Mouse (Mus musculus) lung, embryonic 16.5 days (tissue): Measurements from ENCODE around the gene Upk3b. TPM values are rescaled to one million over a fixed set of nuclear protein-coding genes. Genes with fewer than 3 reads are reported as not detected.
A peak's percentile ranks its signal among the peaks of the same experiment; 100 is the strongest.

Source experiments
- ATAC-seq: fragments of 200-750 bp; cut with Nextera tagmentation; 2 replicates; pipeline ENCODE4 v1.8.0; 2017; ENCODE audit warnings: low read depth, mild to moderate bottlenecking, moderate library complexity
- H3K27ac ChIP-seq: fragments of 300-500 bp; sonication (generic); 2 replicates; pipeline ENCODE4 v1.5.1; 2014; ENCODE audit warnings: mild to moderate bottlenecking, control low read depth, low read length
- H3K27me3 ChIP-seq: fragments of 300-500 bp; sonication (generic); 2 replicates; pipeline ENCODE4 v1.6.1; 2014; ENCODE audit warnings: low read depth, low read length, mixed read lengths; ENCODE audit not compliant: control insufficient read depth, insufficient read depth
- H3K36me3 ChIP-seq: fragments of 300-500 bp; sonication (generic); 2 replicates; pipeline ENCODE4 v1.6.1; 2014; ENCODE audit warnings: low read length; ENCODE audit not compliant: control insufficient read depth, insufficient read depth
- H3K4me1 ChIP-seq: fragments of 300-500 bp; sonication (generic); replicated peaks from 2 replicates; pipeline ENCODE4 v1.6.1; 2014; ENCODE audit warnings: low read length, mixed read lengths; ENCODE audit not compliant: control insufficient read depth, insufficient read depth
- H3K4me2 ChIP-seq: fragments of 300-500 bp; sonication (generic); 2 replicates; pipeline ENCODE4 v1.6.1; 2014; ENCODE audit warnings: low read depth, low read length, control low read depth
- H3K4me3 ChIP-seq: fragments of 300-500 bp; sonication (generic); 2 replicates; pipeline ENCODE4 v1.5.1; 2014; ENCODE audit warnings: mild to moderate bottlenecking, low read length, control low read depth
- H3K9ac ChIP-seq: fragments of 300-500 bp; sonication (generic); 2 replicates; pipeline ENCODE4 v1.6.1; 2014; ENCODE audit warnings: low read length, control low read depth
- H3K9me3 ChIP-seq: fragments of 300-500 bp; sonication (generic); 2 replicates; pipeline ENCODE4 v1.6.1; 2016; ENCODE audit warnings: low read length; ENCODE audit not compliant: control insufficient read depth
- WGBS: fragments of 180-500 bp; shearing (Covaris S2); extraction: QIAGEN DNeasy Blood & Tissue Kit; methylation state at CpG from one replicate; pipeline ENCODE4 v1.1.7; 2014; 5-methylcytosine and 5-hydroxymethylcytosine counted together
- polyA plus RNA-seq: library from polyadenylated mRNA; unstranded; fragments of >200 nt; fragmentation: Nextera tagmentation; extraction: Ambion mirVana; gene quantifications from 2 replicates; pipeline ENCODE4 v1.2.1, GENCODE M21; 2015

Gene Upk3b
- polyA plus RNA-seq, 1 experiment from 2014 or later, result 27.1 TPM

DNA sequence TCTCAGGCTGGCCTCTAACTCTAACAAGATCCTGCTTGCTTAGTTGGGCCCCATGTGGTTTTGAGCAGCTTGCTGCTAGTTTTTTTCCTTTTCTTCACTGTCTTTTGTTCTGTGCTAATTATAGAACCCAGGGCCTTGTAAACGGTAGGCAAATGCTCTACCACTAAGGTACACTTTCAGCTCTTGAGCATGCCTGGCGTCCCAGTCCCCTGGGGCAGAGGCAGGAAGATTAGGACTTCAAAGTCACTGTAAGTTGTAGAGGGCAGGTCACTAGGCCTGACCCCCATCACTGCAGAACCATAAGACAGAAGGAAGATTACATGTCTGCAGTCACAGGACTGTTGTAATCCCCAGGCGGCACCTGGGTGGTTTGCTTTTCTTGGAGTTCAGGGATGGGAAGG, 35.5 kb upstream of the Upk3b start:
- H3K4me2 ChIP-seq, result no peak overlapping the region

DNA sequence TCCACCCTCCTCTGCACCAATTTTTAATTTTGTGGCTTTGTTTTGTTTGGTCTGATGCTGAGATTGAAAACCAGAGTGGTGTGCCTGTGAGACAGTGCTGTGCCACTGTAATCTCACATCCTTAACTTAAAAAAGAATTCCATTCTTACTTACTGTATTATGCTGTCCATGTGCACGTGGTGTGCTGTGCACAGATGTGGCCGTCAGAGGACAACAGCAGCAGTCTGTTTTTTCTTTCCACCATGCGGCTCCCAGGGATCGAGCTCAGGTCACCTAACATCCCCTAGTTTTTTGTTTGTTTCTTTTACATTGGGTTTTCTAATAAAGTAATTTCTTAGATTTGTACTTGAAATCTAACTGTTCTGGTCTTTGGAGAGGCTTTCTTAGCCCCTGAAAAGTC, 33.8 kb upstream of the Upk3b start:
- H3K9ac ChIP-seq, result no peak overlapping the region
- no peak overlapping the region for H3K4me3 ChIP-seq
- no peak for ATAC-seq
- H3K27me3 ChIP-seq, result no peaks in the 10 kb centered on the region
- no peak overlapping the region for H3K27ac ChIP-seq
- no peaks in the 10 kb centered on the region for H3K9me3 ChIP-seq
- H3K36me3 ChIP-seq, result peaks cover 13% of the 10 kb centered on the region
- H3K4me2 ChIP-seq, result no peak overlapping the region
- WGBS, result 78% methylated on average over 4 of the region's 4 CpGs
- peaks cover 3% of the 10 kb centered on the region; the same call in 1 of the 2 replicates for H3K4me1 ChIP-seq

More for the DNA sequence above, 35.5 kb upstream of the Upk3b start:
- peak; percentile 17 for ATAC-seq
- Histone ChIP-seq H3K27me3 (no peaks in the 10 kb centered on the region), H3K9ac (no peak overlapping the region), H3K4me1 (peaks cover 3% of the 10 kb centered on the region; the same call in 1 of the 2 replicates), H3K36me3 (peaks cover 26% of the 10 kb centered on the region), H3K27ac (peak overlapping the region; percentile 67; the same call in 1 of the 2 replicates), H3K4me3 (no peak overlapping the region), H3K9me3 (no peaks in the 10 kb centered on the region)
- WGBS, result 35% methylated on average over 3 of the region's 3 CpGs

DNA sequence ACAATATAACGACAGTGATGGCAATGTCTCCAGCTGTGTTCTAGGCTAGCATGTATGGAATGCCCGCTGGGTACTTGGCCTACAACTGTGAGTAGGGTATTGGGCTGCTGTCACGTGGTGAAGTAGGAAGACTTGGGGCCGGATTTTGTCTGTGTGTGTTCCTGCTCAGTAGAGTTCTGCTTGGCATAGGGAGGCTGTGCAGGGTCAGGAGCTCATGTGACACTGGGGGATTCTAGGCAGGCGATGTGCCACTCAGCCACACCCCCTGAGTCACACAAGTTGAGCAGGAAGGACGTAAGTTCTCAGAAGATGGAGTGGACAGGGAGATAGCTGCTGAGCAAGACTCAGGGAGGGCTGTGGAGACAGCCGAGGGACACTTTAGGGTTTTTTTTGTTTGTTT, 30.6 kb upstream of the Upk3b start:
- peaks cover 16% of the 10 kb centered on the region for H3K36me3 ChIP-seq
- H3K4me2 ChIP-seq, result no peak overlapping the region
- 69% methylated on average over 7 of the region's 7 CpGs for WGBS
- H3K4me1 ChIP-seq, result peaks cover 2% of the 10 kb centered on the region; the same call in 1 of the 2 replicates
- H3K9ac ChIP-seq, result no peak overlapping the region
- H3K4me3 ChIP-seq, result no peak overlapping the region
- H3K27me3 ChIP-seq, result no peaks in the 10 kb centered on the region
- no peak overlapping the region for H3K27ac ChIP-seq
- no peak for ATAC-seq
- H3K9me3 ChIP-seq, result no peaks in the 10 kb centered on the region

DNA sequence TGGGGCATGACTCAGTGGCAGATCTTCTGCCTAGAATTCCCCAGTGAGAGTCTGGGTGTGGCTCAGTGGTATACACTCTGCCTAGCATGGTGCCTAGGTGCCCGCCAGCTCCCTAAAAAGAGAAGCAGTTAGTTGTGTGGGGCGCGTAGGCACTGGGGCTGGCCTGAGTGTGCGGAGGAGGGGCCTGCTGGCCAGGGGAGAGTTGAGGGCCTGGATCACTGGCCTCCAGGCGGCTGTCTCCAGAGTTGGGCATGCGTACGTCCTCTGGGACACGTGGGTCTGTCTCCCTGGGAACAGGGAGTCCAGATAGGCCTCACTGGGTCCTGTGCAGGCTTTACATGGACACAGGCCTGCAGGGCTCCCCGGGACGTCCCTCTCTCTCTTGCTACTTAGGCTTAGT, 23.4 kb upstream of the Upk3b start:
- Histone ChIP-seq H3K27me3 (no peaks in the 10 kb centered on the region), H3K4me2 (no peak overlapping the region), H3K9me3 (no peaks in the 10 kb centered on the region), H3K4me3 (no peak overlapping the region), H3K9ac (peak overlapping the region; percentile 32; the same call in 1 of the 2 replicates), H3K36me3 (peaks cover 21% of the 10 kb centered on the region), H3K4me1 (peaks cover 21% of the 10 kb centered on the region), H3K27ac (peak overlapping the region; percentile 84)
- peak; percentile 26; the same call in 1 of the 2 replicates for ATAC-seq
- 78% methylated on average over 10 of the region's 10 CpGs for WGBS

DNA sequence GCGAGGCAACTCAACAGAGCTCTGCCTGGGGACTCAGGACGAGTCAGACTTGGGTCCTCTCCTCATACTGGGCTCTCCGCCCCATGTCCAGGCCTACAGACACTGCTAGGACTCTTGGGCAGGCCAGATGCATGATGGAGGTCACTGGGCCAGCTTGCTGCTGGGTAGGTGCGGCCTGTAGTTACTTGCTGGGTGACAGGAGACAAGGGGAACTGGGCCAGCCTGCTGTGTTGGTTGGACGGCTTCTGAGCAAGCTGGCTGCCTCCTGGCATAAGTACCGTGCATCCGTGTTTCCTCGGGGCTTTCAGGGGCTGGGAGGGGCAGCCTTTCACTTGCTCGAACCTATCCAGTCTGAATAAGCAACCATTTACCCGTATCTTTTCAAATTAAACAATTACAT, 22.7 kb upstream of the Upk3b start:
- Histone ChIP-seq H3K9me3 (no peaks in the 10 kb centered on the region), H3K4me3 (no peak overlapping the region), H3K27ac (peak overlapping the region; percentile 84), H3K9ac (0 out of 2 replicates have a peak overlapping the region, but pooled peaks have one; percentile 23), H3K4me1 (peaks cover 23% of the 10 kb centered on the region), H3K27me3 (no peaks in the 10 kb centered on the region), H3K4me2 (no peak overlapping the region), H3K36me3 (peaks cover 22% of the 10 kb centered on the region)
- peak; percentile 29; the same call in 1 of the 2 replicates for ATAC-seq
- WGBS, result 71% methylated on average over 10 of the region's 10 CpGs

DNA sequence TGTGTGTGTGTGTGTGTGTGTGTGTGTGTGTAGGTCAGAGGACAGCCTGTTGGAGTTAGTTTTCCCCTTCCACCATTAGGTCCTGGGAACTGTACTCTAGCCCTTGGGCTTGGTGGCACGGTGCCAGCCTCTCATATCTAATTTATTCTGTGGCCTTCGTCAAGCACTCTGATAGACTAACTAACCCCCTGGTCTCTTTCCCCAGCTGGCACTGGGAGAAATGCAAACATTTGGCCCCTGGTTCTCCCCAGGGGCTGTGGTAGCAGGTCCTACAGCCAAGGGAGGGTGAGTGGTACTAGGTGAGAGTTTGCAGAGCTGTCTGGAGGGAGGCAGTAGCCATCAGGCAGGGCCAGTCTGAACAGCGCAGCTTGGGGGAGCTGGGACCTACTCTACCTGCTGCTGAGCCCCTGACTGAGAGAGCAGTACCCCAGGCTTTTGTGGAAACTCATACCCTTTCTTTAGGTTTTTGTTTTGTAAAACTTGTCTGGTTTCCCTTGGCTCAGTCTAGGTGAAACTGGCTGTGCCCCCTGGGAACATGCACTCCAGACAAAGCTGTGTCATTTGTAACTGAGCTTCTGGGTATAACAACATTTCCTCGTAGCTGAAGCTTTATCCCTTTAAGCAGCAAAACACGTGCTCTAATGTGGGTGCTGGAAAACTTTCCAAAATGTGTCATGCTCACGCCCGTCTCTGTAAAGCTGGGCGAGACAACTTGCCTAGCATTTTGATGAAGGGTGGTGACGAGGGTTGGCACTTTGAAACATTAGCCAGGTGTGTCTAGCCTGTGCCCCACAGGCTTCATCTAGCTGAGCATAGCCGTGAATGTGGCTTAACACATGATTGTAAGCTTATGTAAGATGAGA, 22.1 kb upstream of the Upk3b start:
- no peaks in the 10 kb centered on the region for H3K9me3 ChIP-seq
- peak overlapping the region; percentile 84 for H3K27ac ChIP-seq
- H3K27me3 ChIP-seq, result no peaks in the 10 kb centered on the region
- ATAC-seq, result peak; percentile 72
- peaks cover 23% of the 10 kb centered on the region for H3K4me1 ChIP-seq
- no peak overlapping the region for H3K4me3 ChIP-seq
- no peak overlapping the region for H3K9ac ChIP-seq
- peaks cover 21% of the 10 kb centered on the region; the same call in 1 of the 2 replicates for H3K36me3 ChIP-seq
- no peak overlapping the region for H3K4me2 ChIP-seq
- 67% methylated on average over 10 of the region's 10 CpGs for WGBS

DNA sequence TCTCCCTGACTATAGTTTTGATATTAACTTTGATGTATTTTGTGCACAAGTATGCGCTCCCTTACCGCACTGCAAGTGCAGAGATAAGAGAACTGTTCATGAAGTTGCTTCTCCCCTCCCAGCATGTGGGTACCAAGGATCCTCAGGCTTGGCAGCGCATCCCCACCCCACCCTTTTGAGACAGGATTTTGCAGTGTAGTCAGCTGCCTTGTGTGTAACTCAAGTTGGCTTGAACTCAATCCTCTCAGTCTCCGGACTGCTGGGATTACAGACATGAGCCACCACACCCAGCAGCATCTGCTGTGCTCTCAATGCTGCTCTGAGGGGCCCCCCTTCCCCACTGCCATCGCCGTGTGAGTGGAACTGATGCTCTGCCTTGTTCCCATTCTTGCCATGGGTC, 21.0 kb upstream of the Upk3b start:
- Histone ChIP-seq H3K27me3 (no peaks in the 10 kb centered on the region), H3K36me3 (peaks cover 12% of the 10 kb centered on the region; the same call in 1 of the 2 replicates), H3K9me3 (no peaks in the 10 kb centered on the region), H3K4me3 (no peak overlapping the region), H3K4me2 (no peak overlapping the region), H3K9ac (no peak overlapping the region), H3K27ac (peak overlapping the region; percentile 84), H3K4me1 (peaks cover 23% of the 10 kb centered on the region)
- ATAC-seq, result no peak
- 77% methylated on average over 6 of the region's 6 CpGs for WGBS

DNA sequence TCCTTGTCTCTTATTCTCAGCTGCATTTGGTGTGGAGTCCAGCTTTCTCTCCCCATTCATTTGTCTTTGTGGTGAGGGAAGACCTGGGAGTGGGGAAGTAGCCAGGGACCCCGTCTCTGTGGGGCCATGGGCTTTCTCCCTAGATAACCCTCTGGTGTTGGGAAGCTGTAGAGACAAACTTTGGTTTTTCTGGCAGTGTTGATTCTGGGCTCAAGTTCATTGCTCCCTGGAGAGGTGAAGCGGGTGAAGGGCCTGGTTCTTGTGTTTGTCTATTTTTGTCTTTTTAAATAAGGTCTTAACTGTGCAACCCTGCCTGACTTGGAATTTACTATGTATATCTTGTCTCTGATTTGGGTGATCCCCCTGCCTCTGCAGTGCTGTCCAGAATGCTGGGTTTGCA, 19.6 kb upstream of the Upk3b start:
- Histone ChIP-seq H3K4me1 (peaks cover 23% of the 10 kb centered on the region), H3K27ac (no peak overlapping the region)
- ATAC-seq, result no peak

DNA sequence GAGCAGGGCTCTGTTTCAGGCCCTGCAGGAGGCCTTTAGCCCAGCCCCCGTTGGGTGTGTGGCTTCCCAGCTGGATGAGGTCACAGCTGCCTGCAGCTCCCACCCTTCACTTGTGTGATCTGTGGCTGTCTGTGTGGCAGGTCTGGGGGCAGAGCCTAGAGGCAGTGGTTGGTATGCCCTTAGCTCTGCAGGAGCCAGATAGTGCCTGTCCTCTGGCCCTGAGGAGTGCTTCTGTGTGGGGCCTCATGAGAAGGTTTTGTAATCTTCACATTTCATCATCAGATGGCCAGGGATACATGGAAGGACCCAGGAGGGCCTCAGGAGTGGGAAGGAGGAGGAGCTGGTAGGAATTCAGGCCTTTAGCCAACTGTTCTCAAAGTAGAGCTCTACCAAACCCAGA, 18.4 kb upstream of the Upk3b start:
- Histone ChIP-seq H3K4me2 (no peak overlapping the region), H3K4me3 (no peak overlapping the region), H3K9me3 (no peaks in the 10 kb centered on the region), H3K36me3 (0 out of 2 replicates have a peak, but pooled peaks cover 4% of the 10 kb centered on the region), H3K27me3 (no peaks in the 10 kb centered on the region), H3K27ac (no peak overlapping the region), H3K9ac (no peak overlapping the region), H3K4me1 (peaks cover 23% of the 10 kb centered on the region)
- WGBS, result 12% methylated on average over 1 of the region's 1 CpGs
- peak; percentile 39; the same call in 1 of the 2 replicates for ATAC-seq

More for the DNA sequence above, 19.6 kb upstream of the Upk3b start:
- H3K4me3 ChIP-seq, result no peak overlapping the region
- H3K9ac ChIP-seq, result no peak overlapping the region
- WGBS, result 67% methylated on average over 2 of the region's 2 CpGs
- H3K36me3 ChIP-seq, result 0 out of 2 replicates have a peak, but pooled peaks cover 4% of the 10 kb centered on the region
- H3K4me2 ChIP-seq, result no peak overlapping the region
- no peaks in the 10 kb centered on the region for H3K27me3 ChIP-seq
- no peaks in the 10 kb centered on the region for H3K9me3 ChIP-seq
